Mouse (Mus musculus) spleen, adult 2 months (tissue): ENCODE measurements around the gene Memo1. TPM values are rescaled to one million over a fixed set of nuclear protein-coding genes. Genes with fewer than 3 reads are reported as not detected.
"Not testable (repeated sequence)": the region's sequence is repeated elsewhere in the genome, so short reads cannot be mapped to it uniquely, and the experiment has no call there.

Experiments
- DNase-seq, 2 experiments: peaks; one replicate each; pipeline versions ENCODE4 v3.0.0 to v3.0.0-alpha.2; 2012 to 2021; ENCODE audit warnings: low spot score in 2 of 2, low read depth in 1 of 2
- H3K27ac ChIP-seq: fragments of 200-500 bp; 2 replicates; pipeline ENCODE4 v1.5.1; 2012; ENCODE audit warnings: low read length, inconsistent platforms; ENCODE audit not compliant: insufficient read depth
- H3K27me3 ChIP-seq: fragments of 200-500 bp; 2 replicates; pipeline ENCODE4 v1.6.1; 2012; ENCODE audit warnings: mild to moderate bottlenecking, moderate library complexity, low read length, inconsistent platforms; ENCODE audit not compliant: control insufficient read depth, insufficient read depth
- H3K36me3 ChIP-seq: fragments of 200-500 bp; 2 replicates; pipeline ENCODE4 v1.6.1; 2012; ENCODE audit warnings: mild to moderate bottlenecking, low read length, inconsistent platforms; ENCODE audit not compliant: control insufficient read depth, insufficient read depth
- H3K4me1 ChIP-seq: fragments of 200-500 bp; 2 replicates; pipeline ENCODE4 v1.6.1; 2011; ENCODE audit warnings: inconsistent platforms; ENCODE audit not compliant: control insufficient read depth, insufficient read depth, insufficient read length
- H3K4me3 ChIP-seq: fragments of 200-500 bp; 2 replicates; pipeline ENCODE4 v1.5.1; 2011; ENCODE audit warnings: mild to moderate bottlenecking, inconsistent platforms; ENCODE audit not compliant: insufficient read depth, insufficient read length; ENCODE audit errors: extremely low read depth
- CTCF ChIP-seq: fragments of 200-500 bp; IDR thresholded peaks from 2 replicates; pipeline ENCODE4 v1.5.1; 2011; ENCODE audit warnings: mild to moderate bottlenecking, inconsistent platforms; ENCODE audit not compliant: insufficient read depth, insufficient read length, insufficient replicate concordance; ENCODE audit errors: extremely low read depth
- POLR2A ChIP-seq: fragments of 200-500 bp; IDR thresholded peaks from 2 replicates; pipeline ENCODE4 v1.6.1; 2011; ENCODE audit warnings: low read depth, low read length, inconsistent platforms
- WGBS: fragments of 180-500 bp; shearing (Covaris S2); methylation state at CpG from one replicate; pipeline ENCODE4 v1.1.7; 2018; 5-methylcytosine and 5-hydroxymethylcytosine counted together
- polyA plus RNA-seq: library from polyadenylated mRNA; depleted of rRNA; stranded (reverse); fragments of >200 nt; gene quantifications from 2 replicates; pipeline ENCODE4 v1.2.3, GENCODE M21; 2012

The Memo1 gene
- polyA plus RNA-seq, 1 experiment = 35.4 TPM

DNA sequence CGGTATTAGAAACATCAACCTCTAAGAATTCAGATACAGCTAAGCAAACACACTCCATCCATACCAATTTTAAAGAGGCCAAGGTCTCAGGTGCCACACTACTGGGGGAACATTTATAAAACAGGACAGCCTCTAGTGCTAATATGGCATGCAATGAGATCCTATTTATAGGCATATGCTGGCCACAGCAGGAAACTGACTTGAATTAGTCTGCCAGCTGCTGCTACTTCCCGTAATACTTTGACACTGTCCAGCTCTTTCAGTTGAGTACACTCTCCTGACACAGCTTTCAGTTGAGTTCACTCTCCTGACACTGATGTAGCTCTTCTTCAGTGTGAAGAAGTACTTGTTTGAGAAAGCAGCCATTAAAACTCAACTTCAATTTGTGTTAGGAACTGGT, 99.4 kb downstream of the Memo1 start:
- TF ChIP-seq CTCF (no peak), POLR2A (no peak)

GRCm38 (mm10) chr17:74194755-74195154, 100.6 kb downstream of the Memo1 start:
- Histone ChIP-seq H3K27ac (no peak overlapping the region), H3K27me3 (no peaks in the 10 kb centered on the region), H3K4me1 (no peaks in the 10 kb centered on the region), H3K36me3 (no peaks in the 10 kb centered on the region; the same call in 1 of the 2 replicates), H3K4me3 (no peak overlapping the region)
- WGBS = 66% methylated on average over 9 of the region's 9 CpGs
- TF ChIP-seq CTCF = no peak
- DNase-seq = no peak

More for the DNA sequence above, 99.4 kb downstream of the Memo1 start:
- no peak overlapping the region for H3K4me3 ChIP-seq
- H3K27me3 ChIP-seq = no peaks in the 10 kb centered on the region
- no peak overlapping the region for H3K27ac ChIP-seq
- DNase-seq = no peak
- WGBS = 10% methylated on average over 2 of the region's 2 CpGs
- H3K36me3 ChIP-seq = no peaks in the 10 kb centered on the region; the same call in 1 of the 2 replicates
- H3K4me1 ChIP-seq = no peaks in the 10 kb centered on the region

DNA sequence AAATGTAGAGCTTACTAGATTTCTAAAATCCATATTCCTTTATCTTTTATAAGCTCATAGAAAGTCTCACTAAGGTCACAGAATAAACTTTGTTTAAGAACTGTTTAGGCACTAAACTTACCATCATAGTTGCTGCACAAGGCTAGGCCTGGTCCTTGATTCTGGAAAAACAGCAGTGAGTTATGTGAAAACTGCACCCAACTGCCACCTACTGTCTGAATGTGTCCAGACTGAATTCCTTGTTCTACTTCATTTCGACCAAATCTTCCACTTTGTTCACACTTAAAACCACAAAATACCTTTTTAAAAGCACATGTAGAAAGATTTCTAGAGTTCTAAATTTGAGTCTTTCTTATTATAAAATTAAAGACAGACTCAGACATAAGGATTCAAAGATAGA, 101.9 kb downstream of the Memo1 start:
- H3K27me3 ChIP-seq = no peaks in the 10 kb centered on the region
- TF ChIP-seq CTCF = no peak
- TF ChIP-seq POLR2A = no peak
- 34% methylated on average over 1 of the region's 1 CpGs for WGBS
- no peaks in the 10 kb centered on the region; the same call in 1 of the 2 replicates for H3K36me3 ChIP-seq
- no peak overlapping the region for H3K27ac ChIP-seq
- no peaks in the 10 kb centered on the region for H3K4me1 ChIP-seq
- no peak overlapping the region for H3K4me3 ChIP-seq
- no peak for DNase-seq

DNA sequence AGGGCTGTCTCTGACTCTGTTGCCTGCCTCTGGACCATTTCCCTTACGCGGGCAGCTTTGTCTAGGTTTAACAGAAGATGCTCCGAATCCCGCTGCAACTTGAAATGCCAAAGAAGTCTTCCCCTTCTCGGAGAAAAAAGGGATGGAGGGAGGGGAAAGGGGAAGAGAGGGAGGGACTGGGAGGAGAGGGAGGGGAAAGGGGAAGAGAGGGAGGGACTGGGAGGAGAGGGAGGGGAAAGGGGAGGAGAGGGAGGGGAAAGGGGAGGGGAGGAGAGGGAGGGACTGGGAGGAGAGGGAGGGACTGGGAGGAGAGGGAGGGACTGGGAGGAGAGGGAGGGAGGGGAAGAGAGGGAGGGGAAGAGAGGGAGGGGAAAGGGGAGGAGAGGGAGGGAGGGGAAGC, 103.9 kb downstream of the Memo1 start:
- no peaks in the 10 kb centered on the region; the same call in 1 of the 2 replicates for H3K36me3 ChIP-seq
- DNase-seq = no peak
- H3K27ac ChIP-seq = no peak overlapping the region
- H3K4me3 ChIP-seq = no peak overlapping the region
- 92% methylated on average over 5 of the region's 5 CpGs for WGBS
- no peaks in the 10 kb centered on the region for H3K27me3 ChIP-seq
- TF ChIP-seq CTCF = no peak
- no peak for TF ChIP-seq POLR2A
- H3K4me1 ChIP-seq = no peaks in the 10 kb centered on the region

- WGBS = 9% methylated on average over 5 of the region's 5 CpGs
- Histone ChIP-seq H3K27ac (no peak overlapping the region), H3K36me3 (no peaks in the 10 kb centered on the region), H3K4me3 (no peak overlapping the region), H3K27me3 (no peaks in the 10 kb centered on the region), H3K4me1 (peaks cover 3% of the 10 kb centered on the region; the same call in 1 of the 2 replicates)
- peak in 1 of 2 experiments; percentile 21 for DNase-seq
- TF ChIP-seq CTCF (no peak), POLR2A (no peak)
Measured at GRCm38 (mm10) chr17:74186197-74186596, 109.1 kb downstream of the Memo1 start.

GRCm38 (mm10) chr17:74184739-74185138, 110.6 kb downstream of the Memo1 start:
- Histone ChIP-seq H3K36me3 (no peaks in the 10 kb centered on the region), H3K4me3 (no peak overlapping the region), H3K27ac (no peak overlapping the region), H3K27me3 (no peaks in the 10 kb centered on the region), H3K4me1 (peaks cover 3% of the 10 kb centered on the region; the same call in 1 of the 2 replicates)
- TF ChIP-seq CTCF = no peak
- no peak for TF ChIP-seq POLR2A
- no peak for DNase-seq
- 86% methylated on average over 1 of the region's 1 CpGs for WGBS

DNA sequence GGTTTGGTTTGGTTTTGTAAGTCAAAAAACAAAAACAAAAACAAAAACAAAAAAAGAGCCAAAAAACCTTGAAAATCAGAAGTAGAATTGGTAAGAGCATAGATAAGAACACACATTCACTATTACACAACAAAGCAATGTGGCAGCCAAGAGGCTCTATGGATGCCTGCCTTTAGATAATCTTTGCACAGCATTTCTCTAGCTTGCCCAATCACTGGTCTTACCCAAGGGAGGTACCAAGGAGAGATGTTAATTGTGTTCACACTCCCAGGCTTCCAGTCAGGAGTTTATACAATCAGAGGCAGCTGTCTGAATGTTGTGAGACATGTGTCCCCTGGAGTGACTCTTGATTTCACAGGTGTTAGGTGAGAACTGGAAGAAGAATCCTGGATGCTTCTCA, 114.4 kb downstream of the Memo1 start:
- Histone ChIP-seq H3K4me1 (no peaks in the 10 kb centered on the region), H3K27ac (no peak overlapping the region), H3K36me3 (no peaks in the 10 kb centered on the region), H3K27me3 (no peaks in the 10 kb centered on the region), H3K4me3 (no peak overlapping the region)
- no peak for DNase-seq
- TF ChIP-seq CTCF (no peak), POLR2A (no peak)

GRCm38 (mm10) chr17:74179640-74180039, 115.7 kb downstream of the Memo1 start:
- not testable (repeated sequence) for H3K4me1 ChIP-seq, H3K36me3 ChIP-seq, H3K4me3 ChIP-seq, DNase-seq, H3K27ac ChIP-seq, H3K27me3 ChIP-seq
- 90% methylated on average over 2 of the region's 2 CpGs for WGBS
